Mouse (Mus musculus): ENCODE data around the gene Kcnn3. TPM values are rescaled to one million over a fixed set of nuclear protein-coding genes. Genes with fewer than 3 reads are reported as not detected.

Kcnn3 gene
- polyA plus RNA-seq, 1 experiment from 2014 or later, result 2.0 TPM

GRCm38 (mm10) chr3:89659938-89660620 lies 140.1 kb downstream of the Kcnn3 start:
- Histone ChIP-seq H3K36me3 (replicated peaks) (no peaks in the 10 kb centered on the region), H3K27ac (peak overlapping the region; percentile 37; the same call in 1 of the 2 replicates), H3K4me2 (no peak overlapping the region), H3K9ac (no peak overlapping the region), H3K9me3 (no peaks in the 10 kb centered on the region), H3K27me3 (no peaks in the 10 kb centered on the region), H3K4me1 (peaks cover 27% of the 10 kb centered on the region), H3K4me3 (replicated peaks) (no peak overlapping the region)
- no peak for ATAC-seq (ENCODE audit: low FRiP score)
- 69% methylated on average over 11 of the region's 11 CpGs for WGBS

GRCm38 (mm10) chr3:89664808-89665207 lies 144.8 kb downstream of the Kcnn3 start:
- H3K9me3 ChIP-seq, result no peaks in the 10 kb centered on the region
- no peak overlapping the region for H3K27ac ChIP-seq
- 61% methylated on average over 12 of the region's 12 CpGs for WGBS
- ATAC-seq (ENCODE audit: low FRiP score), result no peak
- H3K4me2 ChIP-seq, result no peak overlapping the region
- no peaks in the 10 kb centered on the region for H3K36me3 ChIP-seq (replicated peaks)
- no peak overlapping the region for H3K9ac ChIP-seq
- H3K27me3 ChIP-seq, result no peaks in the 10 kb centered on the region
- H3K4me3 ChIP-seq (replicated peaks), result no peak overlapping the region
- H3K4me1 ChIP-seq, result peaks cover 27% of the 10 kb centered on the region

DNA sequence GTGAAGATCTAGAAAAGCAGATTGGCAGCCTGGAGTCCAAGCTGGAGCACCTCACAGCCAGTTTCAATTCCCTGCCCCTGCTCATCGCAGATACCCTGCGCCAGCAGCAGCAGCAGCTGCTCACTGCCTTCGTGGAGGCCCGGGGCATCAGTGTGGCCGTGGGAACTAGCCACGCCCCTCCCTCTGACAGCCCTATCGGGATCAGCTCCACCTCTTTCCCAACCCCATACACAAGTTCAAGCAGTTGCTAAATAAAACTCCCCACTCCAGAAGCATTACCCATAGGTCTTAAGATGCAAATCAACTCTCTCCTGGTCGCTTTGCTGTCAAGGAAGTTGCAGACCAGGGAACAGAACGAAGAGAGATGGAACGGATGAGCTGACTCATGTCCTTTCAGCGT lies 147.2 kb downstream of the Kcnn3 start:
- no peak for ATAC-seq (ENCODE audit: low FRiP score)
- no peaks in the 10 kb centered on the region for H3K36me3 ChIP-seq (replicated peaks)
- no peak overlapping the region for H3K9ac ChIP-seq
- H3K4me1 ChIP-seq, result peaks cover 24% of the 10 kb centered on the region
- H3K4me3 ChIP-seq (replicated peaks), result no peak overlapping the region
- H3K27me3 ChIP-seq, result no peaks in the 10 kb centered on the region
- H3K4me2 ChIP-seq, result no peak overlapping the region
- no peaks in the 10 kb centered on the region for H3K9me3 ChIP-seq
- no peak overlapping the region for H3K27ac ChIP-seq
- WGBS, result 44% methylated on average over 11 of the region's 11 CpGs

DNA sequence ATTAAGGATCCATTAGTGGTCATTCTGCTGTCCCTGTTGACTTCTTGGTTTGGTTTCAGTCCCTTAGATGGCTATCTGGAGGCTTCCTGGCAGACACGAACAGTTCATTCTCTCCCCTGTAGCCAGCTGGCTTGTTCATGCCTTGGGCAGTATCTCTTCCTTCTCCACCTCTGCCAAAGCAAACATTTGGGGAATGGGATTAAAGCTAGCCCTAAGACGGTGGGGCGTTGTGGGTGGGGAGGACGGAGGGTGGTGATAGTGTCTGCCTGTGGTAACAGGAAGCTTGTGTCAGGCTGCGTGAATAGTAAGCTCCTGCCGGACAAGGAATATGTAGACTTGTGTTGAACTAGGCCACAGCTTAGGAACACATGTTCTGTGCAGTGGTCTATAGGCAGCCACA lies 151.4 kb downstream of the Kcnn3 start:
- H3K4me2 ChIP-seq, result no peak overlapping the region
- ATAC-seq (ENCODE audit: low FRiP score), result no peak
- H3K4me3 ChIP-seq (replicated peaks), result no peak overlapping the region
- no peaks in the 10 kb centered on the region for H3K9me3 ChIP-seq
- no peaks in the 10 kb centered on the region for H3K36me3 ChIP-seq (replicated peaks)
- no peak overlapping the region for H3K9ac ChIP-seq
- 0 out of 2 replicates have a peak, but pooled peaks cover 7% of the 10 kb centered on the region for H3K4me1 ChIP-seq
- no peak overlapping the region for H3K27ac ChIP-seq
- H3K27me3 ChIP-seq, result no peaks in the 10 kb centered on the region
- 88% methylated on average over 6 of the region's 6 CpGs for WGBS

GRCm38 (mm10) chr3:89672573-89673317 lies 152.8 kb downstream of the Kcnn3 start:
- Histone ChIP-seq H3K4me3 (replicated peaks) (no peak overlapping the region), H3K9ac (no peak overlapping the region), H3K4me1 (peaks cover 6% of the 10 kb centered on the region), H3K4me2 (no peak overlapping the region), H3K27me3 (no peaks in the 10 kb centered on the region), H3K36me3 (replicated peaks) (no peaks in the 10 kb centered on the region), H3K9me3 (no peaks in the 10 kb centered on the region), H3K27ac (no peak overlapping the region)
- WGBS, result 82% methylated on average over 12 of the region's 12 CpGs
- ATAC-seq (ENCODE audit: low FRiP score), result no peak

GRCm38 (mm10) chr3:89677617-89678016 lies 157.7 kb downstream of the Kcnn3 start:
- ATAC-seq (ENCODE audit: low FRiP score), result 0 out of 2 replicates have a peak, but pooled peaks have one; percentile 41
- Histone ChIP-seq H3K4me1 (peaks cover 14% of the 10 kb centered on the region), H3K27ac (peak overlapping the region; percentile 68; the same call in 1 of the 2 replicates), H3K9me3 (no peaks in the 10 kb centered on the region), H3K9ac (no peak overlapping the region; the same call in 1 of the 2 replicates), H3K27me3 (no peaks in the 10 kb centered on the region), H3K4me2 (no peak overlapping the region), H3K4me3 (replicated peaks) (no peak overlapping the region), H3K36me3 (replicated peaks) (no peaks in the 10 kb centered on the region)
- 28% methylated on average over 5 of the region's 5 CpGs for WGBS

GRCm38 (mm10) chr3:89686031-89686430 lies 166.1 kb downstream of the Kcnn3 start:
- no peak for ATAC-seq (ENCODE audit: low FRiP score)
- WGBS, result 53% methylated on average over 5 of the region's 5 CpGs

GRCm38 (mm10) chr3:89688694-89689581 lies 169.0 kb downstream of the Kcnn3 start:
- WGBS, result 3% methylated on average over 25 of the region's 25 CpGs
- H3K4me1 ChIP-seq, result peaks cover 16% of the 10 kb centered on the region
- ATAC-seq (ENCODE audit: low FRiP score), result peak; percentile 92

More at GRCm38 (mm10) chr3:89686031-89686430, 166.1 kb downstream of the Kcnn3 start:
- Histone ChIP-seq H3K4me2 (no peak overlapping the region), H3K9ac (no peak overlapping the region), H3K27ac (no peak overlapping the region), H3K27me3 (peaks cover 2% of the 10 kb centered on the region; the same call in 1 of the 2 replicates), H3K9me3 (no peaks in the 10 kb centered on the region), H3K4me3 (replicated peaks) (no peak overlapping the region), H3K4me1 (peaks cover 22% of the 10 kb centered on the region), H3K36me3 (replicated peaks) (no peaks in the 10 kb centered on the region)

GRCm38 (mm10) chr3:89691776-89692175 lies 171.8 kb downstream of the Kcnn3 start:
- H3K27ac ChIP-seq, result no peak overlapping the region
- no peak for ATAC-seq (ENCODE audit: low FRiP score)
- no peaks in the 10 kb centered on the region for H3K27me3 ChIP-seq
- 0 out of 2 replicates have a peak, but pooled peaks cover 3% of the 10 kb centered on the region for H3K9me3 ChIP-seq
- no peak overlapping the region for H3K4me3 ChIP-seq (replicated peaks)
- no peaks in the 10 kb centered on the region for H3K36me3 ChIP-seq (replicated peaks)
- H3K9ac ChIP-seq, result no peak overlapping the region
- WGBS, result 75% methylated on average over 9 of the region's 9 CpGs
- H3K4me1 ChIP-seq, result peaks cover 20% of the 10 kb centered on the region
- H3K4me2 ChIP-seq, result no peak overlapping the region

More at GRCm38 (mm10) chr3:89688694-89689581, 169.0 kb downstream of the Kcnn3 start:
- H3K27me3 ChIP-seq, result no peaks in the 10 kb centered on the region
- 0 out of 2 replicates have a peak, but pooled peaks cover 3% of the 10 kb centered on the region for H3K9me3 ChIP-seq
- peak overlapping the region; percentile 65 for H3K4me2 ChIP-seq
- peak overlapping the region; percentile 72 for H3K9ac ChIP-seq
- H3K27ac ChIP-seq, result peak overlapping the region; percentile 89
- no peaks in the 10 kb centered on the region for H3K36me3 ChIP-seq (replicated peaks)
- H3K4me3 ChIP-seq (replicated peaks), result peak overlapping the region; percentile 50

DNA sequence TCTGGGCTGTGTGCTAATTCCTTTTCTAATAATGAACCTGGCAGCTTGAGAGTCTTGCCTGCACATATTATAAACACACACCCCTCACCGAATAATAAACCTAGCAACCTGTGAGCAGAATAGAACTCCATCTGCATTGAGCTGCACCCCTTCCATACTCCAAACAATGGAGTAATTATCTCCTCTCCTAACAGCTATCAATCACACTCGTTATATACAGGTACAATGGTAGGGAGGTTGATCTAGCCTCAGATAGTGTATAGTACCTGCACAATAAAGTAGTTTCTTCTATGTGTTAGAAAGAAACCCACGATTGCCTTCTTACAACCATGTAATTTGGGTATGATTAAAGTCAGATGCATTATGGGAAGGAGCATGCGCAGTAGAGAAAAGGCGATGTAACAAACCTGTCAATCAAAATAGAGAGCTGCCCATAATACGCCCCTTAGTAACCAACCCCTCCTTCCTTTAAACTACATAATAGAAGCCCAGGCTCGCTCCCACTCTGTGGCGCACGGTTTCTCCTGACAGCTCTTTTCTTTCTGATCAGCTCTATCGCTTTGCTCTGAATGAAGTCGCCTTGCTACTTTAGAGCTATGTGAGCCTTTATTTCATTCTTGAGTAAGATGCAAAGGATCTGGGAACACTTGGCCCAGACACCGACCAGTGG lies 176.3 kb downstream of the Kcnn3 start:
- H3K27ac ChIP-seq, result peak overlapping the region; percentile 38; the same call in 1 of the 2 replicates
- no peak overlapping the region for H3K4me2 ChIP-seq
- no peak overlapping the region for H3K9ac ChIP-seq
- H3K27me3 ChIP-seq, result no peaks in the 10 kb centered on the region
- 49% methylated on average over 12 of the region's 12 CpGs for WGBS
- no peaks in the 10 kb centered on the region for H3K36me3 ChIP-seq (replicated peaks)
- peaks cover 3% of the 10 kb centered on the region; the same call in 1 of the 2 replicates for H3K4me1 ChIP-seq
- H3K9me3 ChIP-seq, result 0 out of 2 replicates have a peak, but pooled peaks cover 3% of the 10 kb centered on the region
- no peak overlapping the region for H3K4me3 ChIP-seq (replicated peaks)
- ATAC-seq (ENCODE audit: low FRiP score), result peak; percentile 63; the same call in 1 of the 2 replicates

DNA sequence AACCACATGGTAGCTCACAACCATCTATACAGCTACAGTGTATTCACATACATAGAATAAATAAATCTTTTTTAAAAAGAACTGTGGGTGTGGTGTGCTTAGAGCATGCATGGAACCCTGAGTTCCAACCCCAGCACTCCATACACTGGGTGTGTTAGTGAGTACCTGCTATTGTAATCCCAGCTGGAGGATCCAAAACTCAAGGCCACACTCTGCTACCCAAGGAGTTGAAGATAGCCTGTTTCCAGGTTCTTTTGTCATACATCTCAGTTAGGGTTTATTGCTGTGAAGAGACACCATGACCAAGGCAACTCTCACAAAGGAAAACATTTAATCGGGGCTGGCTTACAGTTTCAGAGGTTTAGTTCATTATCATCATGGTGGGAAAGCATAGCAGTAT lies 179.0 kb downstream of the Kcnn3 start:
- no peak overlapping the region for H3K4me2 ChIP-seq

More for the DNA sequence above, 179.0 kb downstream of the Kcnn3 start:
- H3K36me3 ChIP-seq (replicated peaks), result no peaks in the 10 kb centered on the region
- no peak overlapping the region for H3K4me3 ChIP-seq (replicated peaks)
- peaks cover 3% of the 10 kb centered on the region; the same call in 1 of the 2 replicates for H3K4me1 ChIP-seq
- H3K27ac ChIP-seq, result no peak overlapping the region
- no peaks in the 10 kb centered on the region for H3K9me3 ChIP-seq
- H3K9ac ChIP-seq, result no peak overlapping the region
- no peak for ATAC-seq (ENCODE audit: low FRiP score)
- no peaks in the 10 kb centered on the region for H3K27me3 ChIP-seq
- 90% methylated on average over 1 of the region's 1 CpGs for WGBS
